Mouse (Mus musculus) monocyte, adult 59 days (primary cell): ENCODE results near the gene Slc51b. TPM values are rescaled to one million over a fixed set of nuclear protein-coding genes. Genes with fewer than 3 reads are reported as not detected.

Experiments used
- total RNA-seq, 2 experiments: library from RNA; stranded (reverse); gene quantifications; one replicate each; pipeline ENCODE4 v1.2.4; 2023

Gene Slc51b
- total RNA-seq = not detected

GRCm38 (mm10) chr9:65422760-65423501 is at the start of gene Slc51b:
TSS of gene Slc51b (minus strand) at chr9:65422955.

GRCm38 (mm10) chr9:65460732-65461442 is 38.1 kb upstream of the Slc51b start, which contains the start of gene Spg21:
TSS of gene Spg21 (plus strand) at chr9:65460947.

GRCm38 (mm10) chr9:65435671-65436301 is 13.0 kb upstream of the Slc51b start, which contains the start of gene Mtfmt:
TSS of gene Mtfmt (plus strand) at chr9:65435782.

GRCm38 (mm10) chr9:65398279-65398678 is 24.5 kb downstream of the Slc51b start, which contains the start of gene Rasl12:
TSS of gene Rasl12 (plus strand) at chr9:65398506.

GRCm38 (mm10) chr9:65391613-65391964 is 31.2 kb downstream of the Slc51b start, which contains the start of gene Kbtbd13:
TSS of gene Kbtbd13 (minus strand) at chr9:65391652.

Other genes with a start within 250 kb of the Slc51b start
- gene Parp16, start 227.6 kb downstream of the Slc51b start, total RNA-seq = 1 to 10 TPM; 1.2 to 2.0 TPM
- not detected for gene Cilp, start 157.8 kb downstream of the Slc51b start, total RNA-seq
- gene Clpx, start 128.7 kb downstream of the Slc51b start, total RNA-seq = 10 to 100 TPM; 23.2 to 26.9 TPM
- 10 to 100 TPM; 16.4 to 18.1 TPM for gene Pdcd7, start 76.9 kb downstream of the Slc51b start, total RNA-seq
- gene Ubap1l, start 61.9 kb downstream of the Slc51b start, total RNA-seq = under 1 TPM; 0.73 to 0.82 TPM
- not detected for gene Kbtbd13, start 31.3 kb downstream of the Slc51b start, total RNA-seq
- not detected for gene Rasl12, start 24.4 kb downstream of the Slc51b start, total RNA-seq
- 10 to 100 TPM; 14.8 to 15.5 TPM for gene Mtfmt, start 12.8 kb upstream of the Slc51b start, total RNA-seq
- gene Spg21, start 38.0 kb upstream of the Slc51b start, total RNA-seq = 100 to 1,000 TPM in 1 of 2 experiments, 10 to 100 TPM in 1; 99.6 to 103 TPM
- 1 to 10 TPM; 2.0 to 2.7 TPM for gene Ankdd1a, start 97.2 kb upstream of the Slc51b start, total RNA-seq
- gene Plekho2, start 157.1 kb upstream of the Slc51b start, total RNA-seq = 100 to 1,000 TPM; 451 to 454 TPM
- under 1 TPM in 1 of 2 experiments, not detected in 1; 0.73 TPM for gene Pif1, start 164.2 kb upstream of the Slc51b start, total RNA-seq
- under 1 TPM in 1 of 2 experiments, not detected in 1; 0.39 TPM for gene Rbpms2, start 206.7 kb upstream of the Slc51b start, total RNA-seq
- gene Oaz2, start 245.0 kb upstream of the Slc51b start, total RNA-seq = 100 to 1,000 TPM in 1 of 2 experiments, 10 to 100 TPM in 1; 79.6 to 103 TPM